ENCODE assay signal across 10 mouse cellular contexts in genomic region chr12:81199280-81199955, GRCm38 (mm10).
DNase-seq lines count a peak whose midpoint lies in the region; ATAC-seq and TF ChIP-seq lines count a peak whose summit lies in the region.
"Had no signal": no experiment of that assay in that cellular context is flagged by ENCODE, and none has a peak within 500 bp of the region (broad histone marks: within the 10 kb centered on the region; RNA-seq: fewer than 3 reads in every experiment).

No protein-coding gene starts in this region.

- H3K4me1 ChIP-seq in heart, adult 2 months (ENCODE audit: control insufficient read depth, insufficient read depth, low read length) = no peaks in the 10 kb centered on the region
- H3K4me1 ChIP-seq in liver, embryonic 14.5 days (replicated peaks; ENCODE audit: control insufficient read depth in 2 of 2, insufficient read depth in 2 of 2, low read length in 1 of 2) = peaks cover 0 to 2% of the 10 kb centered on the region in 2 experiments; a peak in 1 of 4 replicates
- H3K4me1 ChIP-seq in olfactory bulb, adult 2 months (ENCODE audit: control insufficient read depth, insufficient read depth, low read length) = peaks cover 8% of the 10 kb centered on the region; the same call in 1 of the 2 replicates
- H3K4me1 ChIP-seq: embryonic facial prominence, embryonic 12.5 days; stomach, embryonic 15.5 days had no signal

- no peak for ATAC-seq in liver, embryonic 14.5 days (ENCODE audit: insufficient read depth)

- TF ChIP-seq CTCF in heart, adult 2 months (IDR thresholded peaks at IDR 0.05) = peak; percentile 77
- TF ChIP-seq CTCF in liver, embryonic 14.5 days (IDR thresholded peaks at IDR 0.05; ENCODE audit: low read depth) = peak; percentile 86
- peak; percentile 77 for TF ChIP-seq CTCF in olfactory bulb, adult 2 months (IDR thresholded peaks at IDR 0.05; ENCODE audit: insufficient read depth, low read depth, low read length)

- TF ChIP-seq POLR2A in heart, adult 2 months (IDR thresholded peaks at IDR 0.05; ENCODE audit: insufficient read depth, low read depth, low read length) = no peak
- TF ChIP-seq POLR2A in olfactory bulb, adult 2 months (IDR thresholded peaks at IDR 0.05; ENCODE audit: insufficient read depth, low read depth, low read length) = no peak

- intact Hi-C loops in heart, adult 2 months (cut with DNase I) = loop anchor here (1.0 kb wide), 1 partner anchor 203 kb away; no protein-coding TSS in a partner anchor

- H3K27me3 ChIP-seq in heart, adult 2 months (ENCODE audit: control insufficient read depth, insufficient read depth, low read length) = no peaks in the 10 kb centered on the region
- H3K27me3 ChIP-seq in liver, embryonic 14.5 days (ENCODE audit: control insufficient read depth, insufficient read depth, low read length) = no peaks in the 10 kb centered on the region
- H3K27me3 ChIP-seq: embryonic facial prominence, embryonic 12.5 days; stomach, embryonic 15.5 days had no signal

- 0 out of 2 replicates have a peak, but pooled peaks have one; percentile 21 for TF ChIP-seq EP300 in heart, adult 2 months (IDR thresholded peaks at IDR 0.05; ENCODE audit: insufficient read depth, low read depth, low read length)
- TF ChIP-seq EP300 in liver, embryonic 14.5 days (IDR thresholded peaks at IDR 0.05; ENCODE audit: low read depth) = no peak

- no peak overlapping the region for H3K27ac ChIP-seq in heart, adult 2 months
- no peak overlapping the region for H3K27ac ChIP-seq in liver, embryonic 14.5 days
- no peak overlapping the region for H3K27ac ChIP-seq in olfactory bulb, adult 2 months (ENCODE audit: insufficient read depth, low read depth, low read length)
- H3K27ac ChIP-seq: embryonic facial prominence, embryonic 12.5 days; stomach, embryonic 15.5 days had no signal

- WGBS in heart, adult 2 months = 37% methylated on average over 23 of the region's 23 CpGs
- WGBS in liver, embryonic 14.5 days (ENCODE audit: insufficient replicate concordance) = 32% methylated on average over 23 of the region's 23 CpGs
- 38% methylated on average over 23 of the region's 23 CpGs for WGBS in olfactory bulb, adult 2 months

- no peak overlapping the region for H3K4me3 ChIP-seq in heart, adult 2 months
- H3K4me3 ChIP-seq in liver, embryonic 14.5 days (ENCODE audit: insufficient read depth in 1 of 2, low read depth in 2 of 2, low read length in 2 of 2) = no peak overlapping the region
- H3K4me3 ChIP-seq in olfactory bulb, adult 2 months (ENCODE audit: insufficient read depth, low read depth, low read length) = no peak overlapping the region
- H3K4me3 ChIP-seq: embryonic facial prominence, embryonic 12.5 days; stomach, embryonic 15.5 days had no signal

- no peak overlapping the region for H3K9ac ChIP-seq in heart, adult 2 months (ENCODE audit: low read depth, low read length)
- no peak overlapping the region for H3K9ac ChIP-seq in liver, embryonic 14.5 days (replicated peaks)
- H3K9ac ChIP-seq: embryonic facial prominence, embryonic 12.5 days; stomach, embryonic 15.5 days had no signal

- peak; percentile 69 for DNase-seq in 416B (ENCODE audit: low read depth)
- peak; percentile 54 to 59 for DNase-seq in adrenal gland, adult 18-20 months (ENCODE audit: low spot score in 2 of 2)
- peak; percentile 50 for DNase-seq in embryo, embryonic 11.5 days (ENCODE audit: low read depth, low spot score)
- peak; percentile 30 to 51 for DNase-seq in heart, adult 2 months
- DNase-seq in kidney, postnatal 36 days = peak; percentile 22 to 77
- no peak for DNase-seq in liver, embryonic 14.5 days (ENCODE audit: low read depth in 3 of 3, low spot score in 3 of 3)
- no peak for DNase-seq in thymus, postnatal 36 days

- no peaks in the 10 kb centered on the region for H3K36me3 ChIP-seq in heart, adult 2 months (ENCODE audit: control insufficient read depth, insufficient read depth, low read length)
- H3K36me3 ChIP-seq in liver, embryonic 14.5 days (replicated peaks; ENCODE audit: control insufficient read depth, insufficient read depth, low read depth) = no peaks in the 10 kb centered on the region
- H3K36me3 ChIP-seq: embryonic facial prominence, embryonic 12.5 days; stomach, embryonic 15.5 days had no signal

- H3K9me3 ChIP-seq in liver, embryonic 14.5 days (ENCODE audit: control insufficient read depth, low read length) = no peaks in the 10 kb centered on the region
- H3K9me3 ChIP-seq: embryonic facial prominence, embryonic 12.5 days; stomach, embryonic 15.5 days had no signal

- no peaks in the 10 kb centered on the region for H3K79me2 ChIP-seq in heart, adult 2 months (replicated peaks; ENCODE audit: control insufficient read depth, insufficient read depth, low read length)

- H3K4me2 ChIP-seq in liver, embryonic 14.5 days (ENCODE audit: low read depth) = no peak overlapping the region
- H3K4me2 ChIP-seq: embryonic facial prominence, embryonic 12.5 days; stomach, embryonic 15.5 days had no signal

Comparison
In these comparisons a context has a peak if more than half of its experiments do, and no peak if none do; other contexts are left out.
1. DNase-seq: peak in 416B (single experiment), adrenal gland, adult 18-20 months (2 of 2), embryo, embryonic 11.5 days (single experiment), heart, adult 2 months (2 of 2) and kidney, postnatal 36 days (2 of 2); none in liver, embryonic 14.5 days (0 of 3) and thymus, postnatal 36 days (0 of 2).
2. Peak in every context shown above with its lines, with median percentiles within 50 percentile points of each other: CTCF ChIP-seq.